Mouse (Mus musculus): Measurements from ENCODE around the gene Pidd1. TPM values are rescaled to one million over a fixed set of nuclear protein-coding genes. Genes with fewer than 3 reads are reported as not detected.

Gene Pidd1
- polyA plus RNA-seq, 1 experiment from 2014 or later: 22.3 TPM

DNA sequence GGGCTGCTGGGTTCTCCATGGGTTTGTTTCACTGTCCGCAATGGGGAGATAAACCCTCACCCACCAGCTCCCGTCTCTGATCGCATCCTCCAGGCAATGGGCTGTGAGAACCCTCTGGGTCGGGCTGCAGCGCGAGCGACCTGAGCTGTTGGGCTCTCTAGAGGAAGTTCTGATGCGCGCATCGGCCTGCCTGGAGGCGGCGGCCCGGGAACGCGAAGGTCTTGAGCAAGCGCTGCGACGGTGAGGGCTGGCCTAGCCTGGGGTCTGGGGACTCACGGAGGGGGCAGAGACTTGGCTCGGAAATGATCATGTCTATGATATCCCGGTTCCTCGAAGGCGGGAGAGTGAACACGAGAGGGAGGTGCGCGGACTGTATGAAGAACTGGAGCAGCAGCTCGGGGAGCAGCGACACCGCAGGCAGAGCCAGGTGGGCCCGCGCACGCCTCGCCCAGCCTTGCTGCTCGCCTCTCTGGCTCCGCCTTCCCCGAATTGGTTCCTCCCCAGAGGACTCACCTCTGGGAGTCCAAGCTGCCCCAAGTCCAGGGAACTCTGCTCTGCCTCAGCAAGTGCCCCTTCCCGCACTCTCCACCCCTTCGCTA is 20.9 kb upstream of the Pidd1 start:
- Histone ChIP-seq H3K4me1 (replicated peaks; ENCODE audit: control insufficient read depth, insufficient read depth, low read length) (peaks cover 28% of the 10 kb centered on the region), H3K36me3 (ENCODE audit: control insufficient read depth, insufficient read depth, low read length) (no peaks in the 10 kb centered on the region), H3K27ac (ENCODE audit: low read depth, low read length) (no peak overlapping the region), H3K27me3 (ENCODE audit: control insufficient read depth, insufficient read depth, low read length) (peaks cover 60% of the 10 kb centered on the region), H3K4me2 (ENCODE audit: low read depth, low read length, severe bottlenecking) (peak overlapping the region; percentile 27; the same call in 1 of the 2 replicates), H3K9ac (ENCODE audit: low read length) (no peak overlapping the region), H3K9me3 (ENCODE audit: control insufficient read depth, low read length) (no peaks in the 10 kb centered on the region), H3K4me3 (ENCODE audit: low read depth, low read length) (peak overlapping the region; percentile 6; the same call in 1 of the 2 replicates)
- DNase-seq (ENCODE audit: low spot score): no peak
- WGBS: 3% methylated on average over 38 of the region's 38 CpGs
- no peak for ATAC-seq (replicated peaks; ENCODE audit: low FRiP score)

DNA sequence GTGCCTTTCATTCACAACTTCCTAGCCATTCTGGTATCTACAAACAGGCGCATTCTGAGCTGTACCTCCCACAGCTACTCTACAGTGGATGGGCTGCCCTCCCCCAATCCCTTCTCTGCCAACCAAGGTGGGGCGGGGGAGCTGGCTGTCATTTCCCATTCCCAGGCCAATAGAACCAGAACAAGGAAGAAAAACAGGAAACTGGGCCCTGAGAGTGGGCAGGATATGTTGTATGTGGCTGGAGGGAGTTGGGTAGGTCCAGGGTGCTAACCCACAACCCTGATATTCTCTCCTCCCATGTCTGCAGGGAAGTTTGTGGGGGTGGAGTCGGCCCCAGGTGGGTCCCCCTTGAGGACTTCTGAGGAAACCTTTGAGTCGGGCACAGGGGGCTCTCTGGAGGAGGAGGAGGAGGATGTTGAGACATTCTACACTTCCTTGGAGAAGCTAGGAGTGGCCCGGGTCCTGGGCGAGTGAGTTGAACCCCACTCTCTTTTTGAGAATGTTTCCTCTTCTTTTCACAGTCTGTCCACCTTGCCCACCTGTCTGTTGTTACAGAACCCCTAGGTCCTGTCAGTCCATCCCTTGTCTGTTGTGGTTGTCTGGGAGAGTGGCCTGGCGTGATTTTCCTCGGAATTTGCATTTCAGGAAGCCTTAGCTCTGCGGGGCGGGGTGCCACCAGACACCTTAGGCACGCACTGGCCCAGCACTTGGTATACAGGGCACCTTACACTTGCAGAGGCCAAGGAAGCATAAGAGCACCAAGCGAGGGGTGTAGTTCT is 20.2 kb upstream of the Pidd1 start:
- no peak overlapping the region for H3K27ac ChIP-seq (ENCODE audit: low read depth, low read length)
- ATAC-seq (replicated peaks; ENCODE audit: low FRiP score) (no peak), DNase-seq (ENCODE audit: low spot score) (no peak)
- no peak overlapping the region for H3K9ac ChIP-seq (ENCODE audit: low read length)
- H3K4me2 ChIP-seq (ENCODE audit: low read depth, low read length, severe bottlenecking): peak overlapping the region; percentile 27; the same call in 1 of the 2 replicates
- H3K36me3 ChIP-seq (ENCODE audit: control insufficient read depth, insufficient read depth, low read length): no peaks in the 10 kb centered on the region
- peaks cover 61% of the 10 kb centered on the region for H3K27me3 ChIP-seq (ENCODE audit: control insufficient read depth, insufficient read depth, low read length)
- H3K4me1 ChIP-seq (replicated peaks; ENCODE audit: control insufficient read depth, insufficient read depth, low read length): peaks cover 24% of the 10 kb centered on the region
- H3K9me3 ChIP-seq (ENCODE audit: control insufficient read depth, low read length): no peaks in the 10 kb centered on the region
- WGBS: 17% methylated on average over 12 of the region's 12 CpGs
- no peak overlapping the region for H3K4me3 ChIP-seq (ENCODE audit: low read depth, low read length)

DNA sequence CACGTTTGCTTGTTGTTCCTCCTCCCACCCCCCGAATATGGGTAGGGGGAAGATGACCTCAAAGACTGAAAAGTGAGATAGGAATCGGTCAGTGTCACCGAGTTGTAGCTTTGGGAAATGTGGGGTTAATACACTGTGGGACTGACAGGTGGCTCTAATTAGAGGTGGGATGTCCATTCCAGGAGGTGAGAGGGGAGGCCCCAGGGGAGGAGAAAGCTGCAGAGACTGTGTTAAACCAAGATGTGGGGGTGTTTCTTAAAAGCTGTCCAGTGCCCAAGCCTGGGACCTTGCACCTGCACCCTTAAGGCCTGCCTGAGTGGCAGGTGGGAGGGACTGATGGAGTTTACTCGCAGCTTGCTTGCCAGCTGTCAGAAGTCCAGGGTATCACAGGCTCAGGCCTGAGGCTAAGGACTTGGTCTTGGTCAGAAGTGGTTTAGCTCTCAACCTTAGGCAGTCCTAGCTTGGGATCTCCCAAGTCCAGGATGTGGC is 18.6 kb upstream of the Pidd1 start:
- Histone ChIP-seq H3K4me2 (ENCODE audit: low read depth, low read length, severe bottlenecking) (peak overlapping the region; percentile 50; the same call in 1 of the 2 replicates), H3K4me1 (replicated peaks; ENCODE audit: control insufficient read depth, insufficient read depth, low read length) (peaks cover 14% of the 10 kb centered on the region), H3K9ac (ENCODE audit: low read length) (no peak overlapping the region; the same call in 1 of the 2 replicates)

DNA sequence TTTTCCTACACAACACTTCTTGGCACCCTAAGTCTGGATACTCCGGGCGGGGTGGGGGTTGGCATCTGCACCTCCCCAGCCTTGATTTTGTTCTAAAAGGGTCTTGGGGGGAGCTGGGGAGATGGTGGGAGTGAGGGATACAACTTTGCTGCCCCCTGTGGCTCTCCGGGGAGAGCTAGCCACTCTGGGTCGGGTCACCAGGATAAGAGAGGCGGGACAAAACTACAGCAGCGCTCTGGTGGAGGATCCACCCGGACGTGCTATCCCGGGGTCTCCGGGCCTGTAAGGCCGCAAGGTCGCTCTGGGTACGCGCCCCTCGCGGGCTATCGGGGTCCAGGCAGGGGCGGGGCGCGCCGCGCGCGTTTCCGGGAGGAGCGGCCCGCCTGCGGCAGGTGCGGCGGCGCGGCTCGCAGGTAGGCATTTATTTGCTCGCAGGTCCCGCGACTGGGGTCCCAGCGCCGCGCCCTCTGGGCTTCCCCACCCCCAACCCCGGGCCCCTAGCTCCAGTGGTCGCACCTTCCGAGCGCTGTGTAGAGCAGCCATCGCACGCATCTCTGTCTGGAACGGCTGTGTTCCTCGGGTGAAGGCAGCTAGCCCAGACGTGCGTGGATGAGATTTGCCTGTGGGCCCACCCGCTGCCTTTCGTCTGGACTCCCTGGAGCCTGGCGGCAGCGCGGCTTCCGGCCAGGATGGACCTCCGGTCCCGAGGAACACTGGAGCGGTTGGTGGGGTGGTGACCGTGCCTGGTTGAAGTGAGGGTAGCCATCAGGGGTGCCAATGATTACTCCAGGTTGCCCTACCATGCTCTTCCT is 17.9 kb upstream of the Pidd1 start:
- Histone ChIP-seq H3K9ac (ENCODE audit: low read length) (peak overlapping the region; percentile 41), H3K9me3 (ENCODE audit: control insufficient read depth, low read length) (no peaks in the 10 kb centered on the region), H3K36me3 (ENCODE audit: control insufficient read depth, insufficient read depth, low read length) (no peaks in the 10 kb centered on the region), H3K4me2 (ENCODE audit: low read depth, low read length, severe bottlenecking) (peak overlapping the region; percentile 50), H3K4me3 (ENCODE audit: low read depth, low read length) (peak overlapping the region; percentile 29), H3K27me3 (ENCODE audit: control insufficient read depth, insufficient read depth, low read length) (peaks cover 60% of the 10 kb centered on the region), H3K4me1 (replicated peaks; ENCODE audit: control insufficient read depth, insufficient read depth, low read length) (peaks cover 10% of the 10 kb centered on the region), H3K27ac (ENCODE audit: low read depth, low read length) (no peak overlapping the region)
- ATAC-seq (replicated peaks; ENCODE audit: low FRiP score) (no peak), DNase-seq (ENCODE audit: low spot score) (no peak)
- WGBS: 2% methylated on average over 59 of the region's 59 CpGs

More for the DNA sequence above, 18.6 kb upstream of the Pidd1 start:
- H3K4me3 ChIP-seq (ENCODE audit: low read depth, low read length): no peak overlapping the region
- no peaks in the 10 kb centered on the region for H3K9me3 ChIP-seq (ENCODE audit: control insufficient read depth, low read length)
- H3K27me3 ChIP-seq (ENCODE audit: control insufficient read depth, insufficient read depth, low read length): peaks cover 61% of the 10 kb centered on the region
- H3K27ac ChIP-seq (ENCODE audit: low read depth, low read length): no peak overlapping the region
- 18% methylated on average over 5 of the region's 5 CpGs for WGBS
- DNase-seq (ENCODE audit: low spot score) (no peak), ATAC-seq (replicated peaks; ENCODE audit: low FRiP score) (no peak)
- no peaks in the 10 kb centered on the region for H3K36me3 ChIP-seq (ENCODE audit: control insufficient read depth, insufficient read depth, low read length)

DNA sequence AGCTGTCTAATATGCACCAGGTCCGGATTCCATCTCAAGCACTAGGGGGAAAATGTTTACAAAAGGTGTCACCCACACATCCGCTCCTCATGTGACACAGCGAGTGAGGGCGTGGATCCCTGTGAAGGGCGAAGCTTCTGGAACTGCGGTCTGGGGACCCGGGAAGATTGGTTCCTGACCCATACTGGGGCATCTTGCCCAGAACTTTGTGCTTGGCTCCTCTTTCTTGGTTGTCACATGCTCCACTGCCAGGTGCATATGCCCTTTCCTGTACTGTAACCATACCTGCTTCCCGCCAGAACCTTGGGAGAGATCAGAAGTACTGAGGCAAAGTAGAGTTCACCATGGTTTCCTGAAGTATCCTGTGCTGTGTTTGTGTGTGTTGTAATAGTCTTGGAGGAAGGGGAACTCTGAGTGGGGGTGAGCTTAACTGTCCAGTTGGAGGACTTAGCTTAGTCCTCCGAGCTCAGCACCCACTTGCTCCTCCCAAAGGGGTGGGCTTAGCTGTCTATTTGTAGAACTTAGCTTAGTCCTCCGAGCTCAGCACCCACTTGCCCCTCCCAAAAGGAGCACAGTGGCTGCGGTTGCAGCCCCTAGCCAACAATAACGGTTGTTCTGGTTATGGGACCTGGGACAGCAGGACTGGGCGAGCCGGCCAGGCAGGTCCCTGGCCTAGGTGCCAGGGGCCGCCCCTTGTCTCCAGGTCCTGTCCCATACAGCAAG is 16.7 kb upstream of the Pidd1 start, which contains the start of gene Cracr2b:
TSS of gene Cracr2b (plus strand) at position 704 of the 723 bp plus-strand sequence.
- Histone ChIP-seq H3K27ac (ENCODE audit: low read depth, low read length) (no peak within 1 kb of the TSS), H3K4me2 (ENCODE audit: low read depth, low read length, severe bottlenecking) (peak within 1 kb of the TSS; percentile 50), H3K36me3 (ENCODE audit: control insufficient read depth, insufficient read depth, low read length) (no peaks in the 10 kb centered on the region), H3K4me3 (ENCODE audit: low read depth, low read length) (peak within 1 kb of the TSS; percentile 29), H3K4me1 (replicated peaks; ENCODE audit: control insufficient read depth, insufficient read depth, low read length) (peaks cover 17% of the 10 kb centered on the region), H3K9me3 (ENCODE audit: control insufficient read depth, low read length) (no peaks in the 10 kb centered on the region), H3K27me3 (ENCODE audit: control insufficient read depth, insufficient read depth, low read length) (peaks cover 51% of the 10 kb centered on the region), H3K9ac (ENCODE audit: low read length) (peak within 1 kb of the TSS; percentile 41)
- no peak for DNase-seq (ENCODE audit: low spot score)
- 74% methylated on average over 15 of the region's 15 CpGs for WGBS
- no peak for ATAC-seq (replicated peaks; ENCODE audit: low FRiP score)

DNA sequence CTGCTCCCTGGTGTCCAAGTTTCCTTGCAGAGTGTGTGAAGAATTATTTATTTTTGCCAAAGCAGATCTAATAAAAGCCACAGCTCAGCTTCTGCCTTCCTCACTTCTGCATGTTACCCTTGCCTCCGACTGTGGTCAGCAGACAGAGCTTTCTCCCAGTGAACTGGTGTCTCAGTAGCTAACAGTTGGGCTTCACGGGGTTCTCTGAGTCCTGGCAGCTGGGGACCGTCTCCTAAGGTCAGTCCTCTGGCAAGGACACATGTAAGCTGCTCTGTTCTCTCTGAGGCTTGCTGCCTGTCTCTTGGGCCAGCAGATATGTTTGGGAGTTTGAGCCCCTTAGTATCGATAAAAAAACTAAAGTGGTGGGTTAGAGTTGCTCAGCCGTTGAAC is 16.2 kb upstream of the Pidd1 start:
- H3K4me2 ChIP-seq (ENCODE audit: low read depth, low read length, severe bottlenecking): no peak overlapping the region
- peaks cover 17% of the 10 kb centered on the region for H3K4me1 ChIP-seq (replicated peaks; ENCODE audit: control insufficient read depth, insufficient read depth, low read length)
- no peak overlapping the region for H3K9ac ChIP-seq (ENCODE audit: low read length)
- ATAC-seq (replicated peaks; ENCODE audit: low FRiP score) (no peak), DNase-seq (ENCODE audit: low spot score) (no peak)
- no peaks in the 10 kb centered on the region for H3K36me3 ChIP-seq (ENCODE audit: control insufficient read depth, insufficient read depth, low read length)
- no peaks in the 10 kb centered on the region for H3K9me3 ChIP-seq (ENCODE audit: control insufficient read depth, low read length)
- no peak overlapping the region for H3K4me3 ChIP-seq (ENCODE audit: low read depth, low read length)
- H3K27ac ChIP-seq (ENCODE audit: low read depth, low read length): no peak overlapping the region
- H3K27me3 ChIP-seq (ENCODE audit: control insufficient read depth, insufficient read depth, low read length): peaks cover 46% of the 10 kb centered on the region
- 81% methylated on average over 5 of the region's 5 CpGs for WGBS

DNA sequence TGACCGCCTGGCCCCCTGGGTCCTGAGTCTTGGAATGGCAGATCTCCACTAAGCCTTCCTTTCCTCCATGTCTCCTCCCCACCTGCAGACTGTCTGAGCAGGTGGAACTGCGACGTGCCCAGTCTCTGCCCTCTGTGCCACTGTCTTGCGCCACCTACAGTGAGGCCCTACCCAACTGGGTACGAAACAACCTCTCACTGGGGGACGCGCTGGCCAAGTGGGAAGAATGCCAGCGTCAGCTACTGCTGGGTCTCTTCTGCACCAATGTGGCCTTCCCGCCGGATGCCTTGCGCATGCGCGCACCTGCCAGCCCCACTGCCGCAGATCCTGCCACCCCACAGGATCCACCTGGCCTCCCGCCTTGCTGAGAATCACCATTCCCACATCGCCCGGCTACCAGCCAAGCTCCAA is 15.5 kb upstream of the Pidd1 start:
- Histone ChIP-seq H3K27me3 (ENCODE audit: control insufficient read depth, insufficient read depth, low read length) (peaks cover 39% of the 10 kb centered on the region), H3K36me3 (ENCODE audit: control insufficient read depth, insufficient read depth, low read length) (no peaks in the 10 kb centered on the region), H3K9ac (ENCODE audit: low read length) (no peak overlapping the region), H3K9me3 (ENCODE audit: control insufficient read depth, low read length) (no peaks in the 10 kb centered on the region), H3K4me2 (ENCODE audit: low read depth, low read length, severe bottlenecking) (no peak overlapping the region), H3K4me3 (ENCODE audit: low read depth, low read length) (no peak overlapping the region), H3K4me1 (replicated peaks; ENCODE audit: control insufficient read depth, insufficient read depth, low read length) (peaks cover 15% of the 10 kb centered on the region), H3K27ac (ENCODE audit: low read depth, low read length) (no peak overlapping the region)
- WGBS: 90% methylated on average over 17 of the region's 17 CpGs
- DNase-seq (ENCODE audit: low spot score) (no peak), ATAC-seq (replicated peaks; ENCODE audit: low FRiP score) (no peak)

DNA sequence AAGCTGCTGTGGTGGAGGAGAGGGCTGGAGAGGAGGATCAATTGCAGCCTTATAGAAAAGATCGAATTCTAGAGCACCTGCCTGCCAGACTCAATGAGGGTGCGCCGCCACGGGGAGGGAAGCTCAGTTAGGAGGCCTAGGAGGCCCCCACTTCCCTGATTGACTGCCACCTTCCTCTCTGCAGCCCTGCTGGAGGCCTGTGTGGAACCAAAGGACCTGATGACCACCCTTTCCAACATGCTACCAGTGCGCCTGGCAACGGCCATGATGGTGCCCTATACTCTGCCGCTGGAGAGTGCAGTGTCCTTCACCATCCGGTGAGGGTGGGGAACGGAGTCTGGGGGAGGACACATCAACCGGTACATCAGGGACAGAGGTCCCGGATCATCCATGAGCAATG is 14.8 kb upstream of the Pidd1 start:
- no peak for DNase-seq (ENCODE audit: low spot score)
- no peak overlapping the region for H3K4me2 ChIP-seq (ENCODE audit: low read depth, low read length, severe bottlenecking)
- H3K4me3 ChIP-seq (ENCODE audit: low read depth, low read length): no peak overlapping the region
- H3K27me3 ChIP-seq (ENCODE audit: control insufficient read depth, insufficient read depth, low read length): peaks cover 33% of the 10 kb centered on the region
- no peak for ATAC-seq (replicated peaks; ENCODE audit: low FRiP score)
- WGBS: 89% methylated on average over 11 of the region's 11 CpGs
- no peaks in the 10 kb centered on the region for H3K9me3 ChIP-seq (ENCODE audit: control insufficient read depth, low read length)
- H3K9ac ChIP-seq (ENCODE audit: low read length): no peak overlapping the region
- no peaks in the 10 kb centered on the region for H3K36me3 ChIP-seq (ENCODE audit: control insufficient read depth, insufficient read depth, low read length)
- peaks cover 15% of the 10 kb centered on the region for H3K4me1 ChIP-seq (replicated peaks; ENCODE audit: control insufficient read depth, insufficient read depth, low read length)
- H3K27ac ChIP-seq (ENCODE audit: low read depth, low read length): no peak overlapping the region
